Mouse (Mus musculus) cerebellum, adult 2 months (tissue): ENCODE results near the gene Tex48. TPM values are rescaled to one million over a fixed set of nuclear protein-coding genes. Genes with fewer than 3 reads are reported as not detected.

Source experiments
- DNase-seq, 2 experiments: peaks; one replicate each; pipeline ENCODE4 v3.0.0; 2021
- H3K27ac ChIP-seq: fragments of 200-500 bp; 2 replicates; pipeline ENCODE4 v1.5.1; 2012; ENCODE audit warnings: low read length, control low read depth, inconsistent platforms; ENCODE audit not compliant: insufficient read depth
- H3K27me3 ChIP-seq: fragments of 200-500 bp; 2 replicates; pipeline ENCODE4 v1.6.1; 2012; ENCODE audit warnings: inconsistent platforms, mild to moderate bottlenecking, low read length, moderate library complexity; ENCODE audit not compliant: control insufficient read depth, insufficient read depth
- H3K4me1 ChIP-seq: fragments of 200-500 bp; 2 replicates; pipeline ENCODE4 v1.6.1; 2011; ENCODE audit warnings: low read length; ENCODE audit not compliant: control insufficient read depth, insufficient read depth
- H3K4me3 ChIP-seq: fragments of 200-500 bp; replicated peaks from 2 replicates; pipeline ENCODE3; 2011; ENCODE audit warnings: mild to moderate bottlenecking, low read depth, low read length, control low read depth; ENCODE audit not compliant: insufficient read depth
- CTCF ChIP-seq: fragments of 200-500 bp; IDR thresholded peaks from 2 replicates; pipeline ENCODE4 v1.5.1; 2011; ENCODE audit warnings: low read depth, mild to moderate bottlenecking, control low read depth, low read length, moderate library complexity, borderline replicate concordance; ENCODE audit not compliant: insufficient read depth
- POLR2A ChIP-seq: fragments of 200-500 bp; IDR thresholded peaks from 2 replicates; pipeline ENCODE4 v1.6.1; 2011; ENCODE audit warnings: low read length, control low read depth, borderline replicate concordance; ENCODE audit not compliant: insufficient read depth
- WGBS: fragments of 180-500 bp; shearing (Covaris S2); methylation state at CpG from one replicate; pipeline ENCODE4 v1.1.7; 2018; 5-methylcytosine and 5-hydroxymethylcytosine counted together
- polyA plus RNA-seq: library from polyadenylated mRNA; depleted of rRNA; stranded (reverse); fragments of >200 nt; gene quantifications from 2 replicates; pipeline ENCODE4 v1.2.3, GENCODE M21; 2012

The Tex48 gene
- polyA plus RNA-seq, 1 experiment: not detected

- TF ChIP-seq CTCF (no peak), POLR2A (no peak)
- Histone ChIP-seq H3K4me3 (no peak overlapping the region), H3K27ac (no peak overlapping the region), H3K4me1 (no peaks in the 10 kb centered on the region), H3K27me3 (no peaks in the 10 kb centered on the region; the same call in 1 of the 2 replicates)
- 92% methylated on average over 4 of the region's 4 CpGs for WGBS
- DNase-seq: no peak
Measured at GRCm38 (mm10) chr4:63590538-63590937, 31.7 kb downstream of the Tex48 start.

DNA sequence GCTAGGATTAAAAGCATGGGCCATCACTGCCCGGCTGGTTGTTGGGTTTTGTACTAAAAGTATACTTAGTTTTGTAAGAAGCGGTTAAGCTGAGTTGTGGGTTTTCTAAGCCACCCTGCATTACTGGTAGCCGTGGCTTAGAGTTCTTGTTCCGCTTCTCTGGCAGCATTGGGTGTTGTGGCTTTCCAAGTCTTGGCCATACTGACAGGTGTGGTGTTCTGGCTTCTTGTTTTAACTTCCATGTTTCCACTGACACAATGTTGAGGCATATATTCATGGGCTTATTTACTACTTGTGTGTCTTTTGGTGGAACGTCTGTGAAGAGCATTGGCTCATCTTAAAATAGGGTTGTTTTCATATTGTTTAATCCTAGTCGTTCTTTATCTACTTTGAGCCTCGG is 32.2 kb downstream of the Tex48 start:
- WGBS: 87% methylated on average over 7 of the region's 7 CpGs
- TF ChIP-seq POLR2A (no peak), CTCF (no peak)
- H3K4me3 ChIP-seq: no peak overlapping the region
- no peaks in the 10 kb centered on the region; the same call in 1 of the 2 replicates for H3K27me3 ChIP-seq
- no peak for DNase-seq
- no peaks in the 10 kb centered on the region for H3K4me1 ChIP-seq
- H3K27ac ChIP-seq: no peak overlapping the region

DNA sequence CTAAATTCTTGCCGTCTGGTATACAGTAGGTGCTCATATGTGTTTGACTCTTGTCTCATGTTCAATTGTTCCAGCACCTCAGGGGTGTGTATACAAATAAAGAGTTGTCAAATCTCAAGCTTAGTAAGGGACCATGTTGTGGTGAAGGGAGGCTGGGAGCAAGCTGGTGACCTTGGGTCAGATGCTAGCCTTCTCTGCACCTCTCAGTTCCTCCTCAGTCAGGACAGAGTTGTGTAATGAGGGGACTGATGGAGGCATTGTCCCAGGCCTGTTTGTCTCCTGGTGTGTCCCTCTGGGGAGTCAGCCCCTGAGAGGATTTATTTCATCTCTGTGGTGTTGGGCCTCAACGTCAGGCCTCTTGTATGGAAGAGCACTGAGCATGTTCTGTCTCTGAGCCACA is 36.0 kb downstream of the Tex48 start:
- H3K4me1 ChIP-seq: no peaks in the 10 kb centered on the region
- no peak overlapping the region for H3K4me3 ChIP-seq
- DNase-seq: no peak
- 81% methylated on average over 2 of the region's 2 CpGs for WGBS
- no peaks in the 10 kb centered on the region for H3K27me3 ChIP-seq
- no peak for TF ChIP-seq CTCF
- no peak for TF ChIP-seq POLR2A
- no peak overlapping the region for H3K27ac ChIP-seq

DNA sequence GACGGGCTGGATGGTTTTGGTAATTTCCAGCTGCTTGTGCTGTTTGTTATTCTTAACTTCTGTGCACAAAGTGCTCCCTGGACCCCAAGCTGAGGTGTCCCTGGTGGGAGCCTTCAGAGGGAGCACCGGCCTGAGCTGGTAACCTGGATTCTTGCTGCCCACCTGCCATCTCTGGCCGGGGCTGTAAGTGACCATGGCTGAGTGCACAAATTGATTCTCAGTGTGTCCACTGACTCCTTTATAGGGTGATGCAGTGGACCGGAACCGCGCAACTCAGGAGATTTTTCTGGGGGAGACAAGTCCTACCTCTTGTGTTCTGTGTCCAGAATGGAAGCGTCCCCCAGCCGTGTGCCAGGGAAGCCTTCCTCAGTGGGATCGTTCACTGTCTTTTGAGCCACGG is 37.0 kb downstream of the Tex48 start:
- WGBS: 49% methylated on average over 10 of the region's 10 CpGs
- H3K4me3 ChIP-seq: no peak overlapping the region
- no peak for TF ChIP-seq POLR2A
- DNase-seq: no peak
- no peak overlapping the region for H3K27ac ChIP-seq
- H3K27me3 ChIP-seq: no peaks in the 10 kb centered on the region
- H3K4me1 ChIP-seq: no peaks in the 10 kb centered on the region

DNA sequence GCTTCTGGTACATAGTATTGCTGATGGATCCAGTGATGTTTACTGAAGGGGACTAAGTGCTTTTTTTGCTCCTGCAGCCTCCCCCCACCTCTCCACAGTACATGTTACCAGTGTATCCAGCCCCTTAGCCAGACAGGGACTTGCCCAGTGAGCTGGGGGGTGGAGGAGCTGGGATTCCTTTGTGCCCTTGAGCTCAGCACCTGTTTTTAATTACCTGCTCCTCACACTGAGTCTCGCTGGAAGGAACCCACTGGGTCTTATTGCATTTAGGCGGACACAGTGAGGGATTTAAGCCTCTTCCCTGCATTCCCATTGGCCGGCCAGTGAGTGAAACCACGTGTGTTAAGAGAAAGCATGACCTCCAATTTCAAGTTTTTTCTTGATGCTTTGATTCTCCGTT is 39.6 kb downstream of the Tex48 start:
- TF ChIP-seq POLR2A: no peak
- TF ChIP-seq CTCF: no peak
- no peak for DNase-seq
- Histone ChIP-seq H3K27me3 (no peaks in the 10 kb centered on the region), H3K4me1 (no peaks in the 10 kb centered on the region), H3K4me3 (no peak overlapping the region), H3K27ac (no peak overlapping the region)
- WGBS: 85% methylated on average over 5 of the region's 5 CpGs

DNA sequence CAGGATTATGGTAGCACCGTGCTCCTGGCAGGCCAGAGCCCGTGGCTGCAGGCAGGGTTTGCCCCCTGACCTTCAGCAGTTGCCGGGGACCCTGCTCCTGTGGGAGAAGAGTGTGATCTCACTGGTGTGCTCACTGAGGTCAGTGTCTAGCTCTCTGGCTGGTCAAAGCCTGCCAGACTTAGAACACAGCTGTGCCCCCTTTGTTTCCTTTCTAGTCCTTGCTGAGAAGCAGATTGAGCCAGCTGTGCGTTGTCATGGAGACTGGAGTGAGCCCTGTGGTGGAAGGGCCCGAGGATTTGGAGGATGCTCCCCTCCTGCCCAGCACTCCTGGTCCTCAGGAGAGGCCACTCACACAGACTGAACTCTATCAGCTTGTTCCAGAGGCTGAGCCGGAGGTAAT is 42.1 kb downstream of the Tex48 start:
- Histone ChIP-seq H3K27ac (no peak overlapping the region), H3K4me3 (no peak overlapping the region), H3K4me1 (no peaks in the 10 kb centered on the region), H3K27me3 (no peaks in the 10 kb centered on the region)
- no peak for TF ChIP-seq POLR2A
- TF ChIP-seq CTCF: no peak
- 23% methylated on average over 6 of the region's 6 CpGs for WGBS
- DNase-seq: no peak

DNA sequence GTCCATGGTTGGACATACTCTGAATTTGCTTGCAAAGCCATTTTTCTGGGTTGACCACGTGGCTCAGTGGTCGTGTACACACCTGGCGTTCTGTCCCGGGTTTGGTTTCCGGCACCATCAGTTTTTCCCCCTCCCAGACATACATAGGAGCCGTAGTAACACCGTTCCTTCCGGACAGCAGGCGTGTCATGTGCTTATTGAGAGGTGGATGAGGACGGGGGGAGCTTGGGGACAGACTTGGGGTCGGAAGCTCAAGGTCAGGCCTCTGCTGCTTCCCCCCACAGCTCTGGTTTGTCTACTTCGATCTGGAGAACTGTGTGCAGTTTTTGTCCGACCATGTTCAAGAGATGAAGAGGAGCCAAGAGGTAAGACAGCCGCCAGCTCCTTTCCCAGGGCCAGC is 42.6 kb downstream of the Tex48 start:
- DNase-seq: no peak
- TF ChIP-seq POLR2A: no peak
- no peak for TF ChIP-seq CTCF
- no peaks in the 10 kb centered on the region for H3K27me3 ChIP-seq
- H3K4me3 ChIP-seq: no peak overlapping the region
- H3K27ac ChIP-seq: no peak overlapping the region
- no peaks in the 10 kb centered on the region for H3K4me1 ChIP-seq
- 73% methylated on average over 14 of the region's 14 CpGs for WGBS

GRCm38 (mm10) chr4:63572621-63573020 is 49.6 kb downstream of the Tex48 start:
- TF ChIP-seq POLR2A (no peak), CTCF (no peak)
- no peaks in the 10 kb centered on the region for H3K27me3 ChIP-seq
- no peaks in the 10 kb centered on the region for H3K4me1 ChIP-seq
- no peak for DNase-seq
- no peak overlapping the region for H3K4me3 ChIP-seq
- 93% methylated on average over 5 of the region's 5 CpGs for WGBS
- no peak overlapping the region for H3K27ac ChIP-seq
